In the genomic region with DNA sequence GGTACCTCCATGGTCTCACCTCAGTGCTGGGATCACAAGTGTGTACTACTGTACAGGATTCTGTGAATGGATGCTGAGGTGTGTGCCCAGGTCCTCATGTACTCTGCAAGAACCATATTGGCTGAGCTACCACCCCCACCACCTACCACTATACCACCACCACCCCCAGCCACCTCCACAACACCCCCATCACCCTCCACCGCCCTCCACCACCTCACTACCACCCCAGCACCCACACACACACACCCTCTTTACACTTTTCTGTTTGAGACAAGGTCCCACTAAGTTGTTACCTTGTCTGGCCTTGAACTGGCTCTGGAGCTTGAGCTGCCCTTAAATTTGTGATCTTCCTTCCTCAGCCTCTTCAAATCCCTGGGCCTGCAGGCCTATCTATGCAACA, we compare ENCODE assay signal across 16 mouse cellular contexts.
A peak's percentile ranks its signal among the peaks of the same experiment; 100 is the strongest.
DNase-seq lines count a peak whose midpoint lies in the region; ATAC-seq and TF ChIP-seq lines count a peak whose summit lies in the region.
"Had no signal": no experiment of that assay in that cellular context is flagged by ENCODE, and none has a peak within 500 bp of the region (broad histone marks: within the 10 kb centered on the region; RNA-seq: fewer than 3 reads in every experiment).

No protein-coding gene starts in this region.

- H3K4me2 ChIP-seq in hindbrain, embryonic 12.5 days (replicated peaks) = no peak overlapping the region
- H3K4me2 ChIP-seq in forebrain, postnatal 0 days (ENCODE audit: low read depth) = no peak overlapping the region
- no peak overlapping the region for H3K4me2 ChIP-seq in midbrain, embryonic 13.5 days (replicated peaks)
- H3K4me2 ChIP-seq: stomach, embryonic 15.5 days had no signal

- TF ChIP-seq CTCF in cortical plate, adult 2 months (IDR thresholded peaks at IDR 0.05; ENCODE audit: extremely low read depth, insufficient read depth, low read length) = no peak
- no peak for TF ChIP-seq CTCF in forebrain, postnatal 0 days (IDR thresholded peaks at IDR 0.05; ENCODE audit: low read depth)

- H3K4me1 ChIP-seq in hindbrain, embryonic 12.5 days = no peaks in the 10 kb centered on the region
- peaks cover 5% of the 10 kb centered on the region; the same call in 1 of the 2 replicates for H3K4me1 ChIP-seq in hindbrain, embryonic 10.5 days (replicated peaks)
- peaks cover 8% of the 10 kb centered on the region for H3K4me1 ChIP-seq in cortical plate, adult 2 months (ENCODE audit: control insufficient read depth, insufficient read depth, low read length)
- H3K4me1 ChIP-seq in forebrain, postnatal 0 days (ENCODE audit: insufficient read depth) = peaks cover 23% of the 10 kb centered on the region
- H3K4me1 ChIP-seq in midbrain, embryonic 13.5 days (replicated peaks) = peaks cover 21% of the 10 kb centered on the region
- H3K4me1 ChIP-seq: stomach, embryonic 15.5 days had no signal

- no peak overlapping the region for H3K9ac ChIP-seq in hindbrain, embryonic 12.5 days
- H3K9ac ChIP-seq in forebrain, postnatal 0 days = no peak overlapping the region
- no peak overlapping the region for H3K9ac ChIP-seq in midbrain, embryonic 13.5 days (replicated peaks)
- H3K9ac ChIP-seq: limb, embryonic 13.5 days; liver, embryonic 14.5 days; stomach, embryonic 15.5 days had no signal

- peak overlapping the region; percentile 53 for H3K27ac ChIP-seq in hindbrain, embryonic 12.5 days
- no peak overlapping the region for H3K27ac ChIP-seq in hindbrain, embryonic 10.5 days
- peak overlapping the region; percentile 51; the same call in 1 of the 2 replicates for H3K27ac ChIP-seq in cortical plate, adult 2 months (ENCODE audit: insufficient read depth, low read length)
- H3K27ac ChIP-seq in forebrain, postnatal 0 days (ENCODE audit: low read depth, low read length) = peak overlapping the region; percentile 51; the same call in 1 of the 2 replicates
- H3K27ac ChIP-seq in midbrain, embryonic 13.5 days = peak overlapping the region; percentile 61
- H3K27ac ChIP-seq: kidney, postnatal 0 days; limb, embryonic 13.5 days; liver, embryonic 14.5 days; stomach, embryonic 15.5 days had no signal

- H3K36me3 ChIP-seq in hindbrain, embryonic 12.5 days = no peaks in the 10 kb centered on the region
- no peaks in the 10 kb centered on the region for H3K36me3 ChIP-seq in hindbrain, embryonic 10.5 days
- no peaks in the 10 kb centered on the region for H3K36me3 ChIP-seq in forebrain, postnatal 0 days (ENCODE audit: insufficient read depth)
- H3K36me3 ChIP-seq in midbrain, embryonic 13.5 days = no peaks in the 10 kb centered on the region
- H3K36me3 ChIP-seq: limb, embryonic 13.5 days; stomach, embryonic 15.5 days had no signal

- no peak for ATAC-seq in hindbrain, embryonic 12.5 days (ENCODE audit: low FRiP score)
- ATAC-seq in forebrain, postnatal 0 days = no peak
- ATAC-seq in midbrain, embryonic 13.5 days = no peak

- no peak overlapping the region for H3K4me3 ChIP-seq in hindbrain, embryonic 12.5 days
- H3K4me3 ChIP-seq in hindbrain, embryonic 10.5 days = no peak overlapping the region
- no peak overlapping the region for H3K4me3 ChIP-seq in cortical plate, adult 2 months (ENCODE audit: insufficient read depth, low read length)
- H3K4me3 ChIP-seq in forebrain, postnatal 0 days (ENCODE audit: low read depth, low read length) = no peak overlapping the region
- no peak overlapping the region for H3K4me3 ChIP-seq in midbrain, embryonic 13.5 days (replicated peaks)
- H3K4me3 ChIP-seq: limb, embryonic 13.5 days; stomach, embryonic 15.5 days had no signal

- no peaks in the 10 kb centered on the region for H3K27me3 ChIP-seq in hindbrain, embryonic 12.5 days
- H3K27me3 ChIP-seq in hindbrain, embryonic 10.5 days (ENCODE audit: insufficient read depth, poor library complexity, severe bottlenecking) = no peaks in the 10 kb centered on the region; the same call in 1 of the 2 replicates
- H3K27me3 ChIP-seq in forebrain, postnatal 0 days (ENCODE audit: insufficient read depth, low read length) = no peaks in the 10 kb centered on the region
- H3K27me3 ChIP-seq in midbrain, embryonic 13.5 days = no peaks in the 10 kb centered on the region
- H3K27me3 ChIP-seq: limb, embryonic 13.5 days; stomach, embryonic 15.5 days had no signal

- DNase-seq in hindbrain, embryonic 10.5 days (ENCODE audit: low spot score) = no peak
- no peak for DNase-seq in forebrain, postnatal 0 days
- no peak for DNase-seq in lung, postnatal 36 days
- no peak for DNase-seq in embryo, embryonic 11 days
- no peak for DNase-seq in adrenal gland, postnatal 36 days
- DNase-seq: adrenal gland, postnatal 14 days; B cell, adult 2 months; cerebellum, adult 8-10 months; heart, postnatal 10 days had no signal

- 93% methylated on average over 1 of the region's 1 CpGs for WGBS in hindbrain, embryonic 12.5 days
- WGBS in hindbrain, embryonic 10.5 days = 75% methylated on average over 1 of the region's 1 CpGs
- WGBS in forebrain, postnatal 0 days = 93% methylated on average over 1 of the region's 1 CpGs
- 89% methylated on average over 1 of the region's 1 CpGs for WGBS in midbrain, embryonic 13.5 days

- H3K9me3 ChIP-seq in hindbrain, embryonic 12.5 days (replicated peaks) = no peaks in the 10 kb centered on the region
- no peaks in the 10 kb centered on the region for H3K9me3 ChIP-seq in hindbrain, embryonic 10.5 days
- no peaks in the 10 kb centered on the region for H3K9me3 ChIP-seq in forebrain, postnatal 0 days (ENCODE audit: low read length)
- H3K9me3 ChIP-seq in midbrain, embryonic 13.5 days = no peaks in the 10 kb centered on the region
- H3K9me3 ChIP-seq: limb, embryonic 13.5 days; stomach, embryonic 15.5 days had no signal

- TF ChIP-seq POLR2A in cortical plate, adult 2 months (IDR thresholded peaks at IDR 0.05; ENCODE audit: extremely low read depth, insufficient read depth, low read length) = no peak
